Mouse (Mus musculus) urinary bladder, postnatal 4 days (tissue): ENCODE measurements around the gene Evl.
"Not testable (repeated sequence)": the region's sequence is repeated elsewhere in the genome, so short reads cannot be mapped to it uniquely, and the experiment has no call there.

ENCODE experiments used
- DNase-seq, 2 experiments: peaks; one replicate each; pipeline ENCODE4 v3.0.0; 2021 to 2022; ENCODE audit warnings: low spot score in 2 of 2

Evl gene

DNA sequence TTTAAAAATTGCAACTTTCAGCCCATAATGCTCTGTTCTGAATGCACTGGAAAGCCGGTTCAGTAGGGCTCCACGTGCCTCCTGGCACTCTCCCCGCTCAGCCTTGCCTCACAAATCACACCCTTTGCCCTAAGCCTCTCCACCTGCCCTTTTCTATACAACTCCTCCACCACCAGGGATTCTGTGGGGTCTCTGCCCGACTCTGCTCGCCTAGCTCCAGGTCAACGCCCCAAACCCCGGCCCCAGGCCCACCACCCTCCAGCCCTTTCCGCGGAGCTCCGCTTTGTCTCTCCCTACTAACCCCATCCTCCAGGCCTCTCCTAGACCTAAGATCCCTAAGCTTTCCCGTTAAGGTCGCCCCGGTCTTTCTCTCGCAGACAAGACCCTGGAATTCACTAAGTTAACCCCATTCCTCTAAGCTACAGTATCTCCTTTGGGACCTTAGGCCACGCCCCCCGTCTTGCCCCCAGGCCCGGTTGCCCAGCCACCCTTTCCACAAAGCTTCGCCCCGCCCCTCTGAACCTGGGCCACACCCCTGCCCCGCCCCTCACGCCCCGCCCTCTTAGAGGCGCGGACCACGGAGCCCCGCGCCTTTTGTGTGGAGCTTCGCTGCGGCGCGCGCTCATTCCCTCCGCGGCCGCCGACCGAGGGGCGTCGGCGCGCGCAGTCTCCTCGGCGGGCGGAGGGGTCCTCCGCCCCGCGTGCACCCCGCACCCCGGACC, at the start of gene Evl:
Gene Evl, plus strand, starts transcription at position 601 of the 722 bp plus-strand sequence.
- peak; percentile 84 to 91 for DNase-seq

DNA sequence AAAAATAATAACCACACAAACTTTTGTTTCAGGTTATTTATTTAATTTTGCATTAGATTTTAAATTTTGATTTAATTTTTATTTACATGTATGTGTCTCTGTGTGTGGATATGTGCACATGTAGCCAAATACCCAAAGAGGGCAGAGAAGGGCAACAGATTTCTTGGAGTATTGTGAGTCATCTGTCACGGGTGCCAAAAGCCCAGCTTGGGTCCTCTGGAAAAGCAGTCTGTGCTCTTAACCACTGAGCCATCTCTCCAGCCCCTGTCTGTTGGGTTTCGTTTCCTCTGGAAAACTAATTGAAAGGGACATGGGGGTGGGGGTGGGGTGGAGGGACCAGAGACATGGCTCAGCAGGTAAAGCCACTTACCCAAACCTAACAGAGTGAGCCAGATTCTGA, 48.7 kb upstream of the Evl start:
- no peak for DNase-seq

DNA sequence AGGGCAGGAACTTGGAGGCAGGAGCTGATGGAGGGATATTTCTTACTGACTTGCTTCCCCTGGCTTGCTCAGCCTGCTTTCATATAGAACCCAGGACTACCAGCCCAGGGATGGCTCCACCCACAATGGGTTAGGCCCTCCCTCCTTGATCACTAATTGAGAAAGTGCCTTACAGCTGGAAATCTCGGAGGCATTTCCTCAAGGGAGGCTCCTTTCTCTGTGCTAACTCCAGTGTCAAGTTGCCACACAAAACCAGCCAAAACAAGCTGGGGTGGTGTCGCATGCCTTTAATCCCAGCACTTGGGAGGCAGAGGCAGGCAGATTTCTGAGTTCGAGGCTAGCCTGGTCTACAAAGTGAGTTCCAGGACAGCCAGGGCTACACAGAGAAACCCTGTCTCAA, 47.5 kb upstream of the Evl start:
- not testable (repeated sequence) for DNase-seq

DNA sequence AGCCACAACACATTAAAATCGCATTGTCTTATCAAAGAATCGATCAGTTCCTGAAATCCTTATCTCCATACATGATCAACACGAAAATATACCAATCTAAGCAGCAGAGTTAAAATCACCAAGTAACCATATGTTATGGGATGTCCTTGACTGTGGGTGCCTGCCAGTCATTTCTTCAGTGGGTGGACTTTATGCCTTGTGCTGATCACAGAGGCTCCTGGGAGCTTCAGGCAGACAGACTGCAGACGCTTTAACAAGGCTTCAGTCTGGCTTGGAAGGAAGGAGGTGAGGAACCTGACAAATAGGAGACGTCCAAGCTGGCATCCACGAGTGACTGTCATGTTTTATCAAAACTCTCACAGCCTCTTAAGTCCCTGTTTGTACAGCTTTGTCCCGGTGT, 43.9 kb upstream of the Evl start:
- no peak for DNase-seq

DNA sequence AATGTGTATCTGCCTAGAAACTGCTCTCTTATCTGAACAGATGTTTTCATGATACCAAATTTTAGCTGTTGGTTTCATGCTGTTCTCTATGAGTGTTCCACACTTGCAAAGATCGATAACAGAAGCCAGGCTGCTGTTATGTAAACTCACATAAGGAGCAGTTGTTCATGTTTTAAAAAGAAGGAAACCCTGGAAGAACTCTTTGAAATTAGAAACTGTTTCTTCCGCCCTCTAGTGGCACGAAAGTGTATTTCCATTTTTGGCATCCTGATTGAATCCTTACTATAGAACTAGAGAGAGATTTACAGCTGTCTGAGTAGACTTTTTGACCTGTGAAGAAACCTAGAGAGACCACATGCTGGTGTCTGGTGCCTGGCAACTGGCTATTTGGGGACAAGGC, 43.5 kb upstream of the Evl start:
- DNase-seq = no peak

DNA sequence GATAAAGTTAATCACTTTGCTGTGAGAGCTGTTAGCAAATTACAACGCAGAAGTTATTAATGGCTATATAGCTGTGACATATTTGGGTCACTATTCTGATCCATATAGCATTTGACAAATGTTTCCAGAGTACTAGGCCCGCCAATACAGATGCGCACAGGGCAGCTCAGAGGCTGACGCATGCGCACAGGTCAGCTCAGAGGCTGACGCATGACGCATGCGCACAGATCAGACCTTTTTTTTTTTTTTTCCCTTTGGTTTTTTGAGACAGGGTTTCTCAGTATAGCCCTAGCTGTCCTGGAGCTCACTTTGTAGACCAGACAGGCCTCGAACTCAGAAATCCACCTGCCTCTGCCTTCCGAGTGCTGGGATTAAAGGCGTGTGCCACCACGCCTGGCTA, 39.1 kb upstream of the Evl start:
- no peak for DNase-seq

DNA sequence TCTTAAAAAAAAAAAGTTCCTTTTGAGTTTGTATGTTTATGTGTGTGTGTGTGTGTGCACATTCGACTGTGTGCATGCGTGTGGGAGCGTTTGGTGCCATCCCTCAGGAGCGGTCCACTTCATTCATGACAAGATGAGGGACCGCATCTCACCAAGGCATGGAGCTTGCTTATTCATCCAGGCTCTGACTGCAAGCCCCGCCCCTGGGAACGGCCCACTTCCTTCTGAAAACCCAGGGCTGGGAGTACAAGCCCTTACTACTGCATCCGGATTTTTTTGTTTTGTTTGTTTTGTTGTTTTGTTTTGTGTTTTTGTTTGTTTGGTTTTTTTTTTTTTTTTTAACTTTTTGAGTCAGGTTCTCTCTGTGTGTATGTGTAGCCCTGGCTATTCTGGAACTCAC, 35.1 kb upstream of the Evl start:
- DNase-seq = no peak

DNA sequence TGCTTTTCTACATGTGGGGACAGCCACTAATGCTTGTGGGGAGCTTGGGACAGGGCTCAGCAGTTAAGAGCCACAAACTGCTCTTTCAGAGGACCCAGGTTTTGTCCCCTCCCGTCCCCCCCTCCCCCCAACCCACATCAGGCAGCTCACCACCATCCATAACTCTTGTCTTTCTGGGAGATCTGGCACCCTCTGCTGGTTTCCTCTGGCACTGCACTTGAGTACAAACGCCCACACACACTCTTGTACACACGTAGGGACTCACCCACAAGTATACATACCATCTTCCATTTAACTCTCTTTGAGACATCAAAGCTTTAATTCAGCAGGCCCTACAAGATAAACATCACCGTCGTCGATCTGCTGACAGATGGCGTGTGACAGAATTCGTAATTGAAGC, 25.3 kb upstream of the Evl start:
- no peak for DNase-seq

DNA sequence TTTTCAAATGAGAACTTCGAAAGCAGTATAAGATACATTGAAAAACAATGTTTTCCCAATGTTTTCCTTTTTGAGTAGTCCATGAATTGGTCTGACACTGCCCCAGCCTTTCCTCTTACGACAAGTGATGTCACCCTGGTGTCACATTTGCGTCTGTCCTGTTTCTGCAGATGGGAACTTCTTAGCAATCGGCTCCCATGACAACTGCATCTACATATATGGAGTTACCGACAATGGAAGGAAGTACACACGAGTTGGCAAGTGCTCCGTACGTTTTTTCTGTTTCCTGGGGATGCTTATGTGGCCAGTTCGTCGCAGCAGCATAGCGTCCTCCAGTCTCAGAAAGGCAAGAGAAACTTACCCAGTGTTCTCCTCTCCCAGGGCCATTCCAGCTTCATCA, 20.0 kb upstream of the Evl start:
- no peak for DNase-seq

DNA sequence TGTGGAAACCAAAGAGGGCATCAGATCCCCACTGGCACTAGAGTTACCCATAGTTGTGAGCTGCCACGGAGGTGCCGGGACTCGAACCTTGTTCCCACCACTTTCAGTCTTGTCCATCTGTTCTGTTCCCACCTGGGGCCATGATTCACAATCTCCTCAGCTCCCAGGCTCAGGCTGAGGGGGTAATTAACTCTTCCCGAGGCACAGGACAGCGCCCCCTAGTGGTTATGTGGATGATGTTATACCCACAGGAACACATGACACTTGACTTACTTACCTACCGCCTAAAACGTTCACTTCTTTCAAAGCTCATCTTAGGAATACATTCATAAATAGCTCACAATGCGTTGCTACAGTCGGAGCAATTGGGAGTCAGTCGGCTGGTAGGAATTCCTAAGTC, 18.1 kb upstream of the Evl start:
- no peak for DNase-seq

DNA sequence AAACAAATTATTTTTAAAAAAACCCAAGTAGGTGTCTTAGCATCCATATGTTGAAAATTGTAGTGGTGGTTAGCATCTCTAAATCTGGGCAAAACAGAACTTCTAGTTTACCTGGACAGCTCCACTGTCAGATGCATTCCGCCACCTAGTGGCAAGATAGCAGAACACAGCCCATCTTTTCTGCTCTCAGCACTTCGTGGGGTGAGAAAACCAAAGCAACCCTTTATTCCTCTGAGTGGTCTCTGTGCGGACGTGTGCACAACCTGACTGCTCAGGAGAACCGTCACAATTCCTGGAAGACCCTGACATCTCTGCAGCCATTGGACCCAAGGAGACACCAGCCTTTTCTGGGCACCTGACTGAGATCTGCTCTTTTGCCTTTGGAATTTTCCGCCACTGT, 13.4 kb upstream of the Evl start:
- DNase-seq = no peak

DNA sequence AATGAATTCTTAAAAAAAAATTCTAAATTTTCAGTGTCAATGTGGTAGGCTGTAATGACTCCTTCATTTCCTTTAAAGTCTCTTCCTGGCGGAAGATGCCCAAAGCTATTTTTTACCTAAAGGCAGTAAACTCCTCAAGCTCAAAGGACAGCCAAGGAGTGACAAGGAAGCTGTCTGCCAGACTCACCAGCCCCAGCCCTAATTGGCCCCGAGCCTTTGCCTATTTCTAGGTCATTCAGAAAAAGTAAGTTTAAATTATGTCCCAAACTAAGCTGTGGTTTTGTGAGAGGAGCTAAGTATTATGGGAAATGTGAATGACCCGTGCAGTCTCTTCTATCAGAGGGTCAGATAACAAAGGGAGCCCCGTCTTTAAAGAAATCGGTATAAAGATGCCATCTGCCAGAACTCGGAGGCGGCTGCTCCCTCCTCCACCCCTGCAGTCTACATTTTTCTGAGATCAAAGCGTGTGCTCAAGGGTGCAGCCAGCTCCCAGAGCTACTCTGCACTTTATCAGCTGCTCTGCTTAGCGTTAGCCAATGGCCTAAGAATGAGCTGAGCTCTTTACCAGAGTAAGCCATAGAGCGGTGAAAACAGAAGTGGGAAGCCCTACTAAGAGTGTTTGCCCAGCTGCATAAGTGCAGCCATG, 7.9 kb upstream of the Evl start:
- no peak for DNase-seq

DNA sequence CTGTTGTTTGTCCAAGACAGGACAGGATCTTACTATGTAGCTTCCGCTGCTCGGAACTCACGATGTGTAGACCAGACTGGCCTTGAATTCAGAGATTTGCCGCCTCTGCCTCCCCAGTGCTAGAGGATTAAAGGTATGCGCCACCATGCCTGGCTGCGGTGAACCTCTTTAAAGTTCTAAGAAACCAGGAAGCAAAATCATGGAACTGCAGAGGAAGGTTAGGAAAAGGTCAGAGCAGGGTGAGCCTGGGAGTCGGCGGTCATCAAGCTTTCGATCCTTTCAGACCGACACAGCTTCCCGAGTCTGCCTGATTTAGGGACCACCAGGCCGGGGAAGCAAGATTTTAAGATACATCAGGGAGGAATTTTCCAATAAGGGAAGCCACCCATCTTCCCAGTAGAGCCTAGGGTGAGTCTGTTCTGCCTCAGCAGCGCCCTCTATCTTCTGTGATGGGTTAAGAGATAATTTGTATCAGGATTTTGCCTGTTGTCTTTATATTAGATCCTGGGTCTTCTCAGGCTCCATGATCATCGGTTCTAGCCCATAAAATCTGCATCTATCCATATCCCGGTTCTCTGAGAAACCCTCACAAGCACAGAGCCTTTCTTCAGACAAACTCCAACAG, 7.2 kb upstream of the Evl start:
- DNase-seq = no peak

DNA sequence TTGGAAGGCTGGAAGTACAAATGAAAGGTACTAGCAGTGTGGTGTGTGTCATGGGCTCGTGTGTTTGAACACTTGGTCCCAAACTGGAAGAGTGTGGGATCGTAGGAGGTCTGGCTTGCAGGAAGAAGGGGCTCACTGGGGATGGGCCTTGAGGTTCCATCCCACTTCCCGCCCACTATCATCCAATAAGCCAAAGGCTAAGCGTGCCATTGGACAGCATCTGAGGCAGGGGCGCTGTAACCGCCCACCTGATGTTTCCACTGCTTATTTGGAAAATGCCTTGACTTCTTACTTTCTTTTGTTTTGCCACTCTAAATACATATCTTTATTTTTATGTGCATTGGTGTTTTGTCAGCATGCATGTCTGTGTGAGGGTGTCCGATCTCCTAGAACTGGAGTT, 2.8 kb upstream of the Evl start:
- DNase-seq = no peak

DNA sequence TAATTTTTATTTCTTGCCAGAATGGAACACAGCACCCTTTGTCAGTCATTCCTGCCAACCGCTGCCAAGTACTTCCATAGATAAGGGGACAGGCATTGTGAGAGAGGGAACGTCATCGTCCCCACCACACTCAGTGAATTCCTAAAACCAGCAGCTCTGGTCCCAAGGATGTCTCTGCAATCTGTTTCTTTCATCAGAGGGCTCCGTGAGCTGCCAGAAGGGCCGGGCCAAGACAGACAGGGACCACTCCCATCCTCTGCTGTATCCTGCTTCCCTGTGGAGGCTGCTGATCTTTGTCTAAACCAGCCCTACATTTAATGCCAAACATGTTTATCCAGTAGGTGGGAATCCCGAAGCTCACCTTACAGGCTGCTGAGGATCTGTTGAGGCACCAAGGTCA, 1.4 kb upstream of the Evl start:
- no peak for DNase-seq

DNA sequence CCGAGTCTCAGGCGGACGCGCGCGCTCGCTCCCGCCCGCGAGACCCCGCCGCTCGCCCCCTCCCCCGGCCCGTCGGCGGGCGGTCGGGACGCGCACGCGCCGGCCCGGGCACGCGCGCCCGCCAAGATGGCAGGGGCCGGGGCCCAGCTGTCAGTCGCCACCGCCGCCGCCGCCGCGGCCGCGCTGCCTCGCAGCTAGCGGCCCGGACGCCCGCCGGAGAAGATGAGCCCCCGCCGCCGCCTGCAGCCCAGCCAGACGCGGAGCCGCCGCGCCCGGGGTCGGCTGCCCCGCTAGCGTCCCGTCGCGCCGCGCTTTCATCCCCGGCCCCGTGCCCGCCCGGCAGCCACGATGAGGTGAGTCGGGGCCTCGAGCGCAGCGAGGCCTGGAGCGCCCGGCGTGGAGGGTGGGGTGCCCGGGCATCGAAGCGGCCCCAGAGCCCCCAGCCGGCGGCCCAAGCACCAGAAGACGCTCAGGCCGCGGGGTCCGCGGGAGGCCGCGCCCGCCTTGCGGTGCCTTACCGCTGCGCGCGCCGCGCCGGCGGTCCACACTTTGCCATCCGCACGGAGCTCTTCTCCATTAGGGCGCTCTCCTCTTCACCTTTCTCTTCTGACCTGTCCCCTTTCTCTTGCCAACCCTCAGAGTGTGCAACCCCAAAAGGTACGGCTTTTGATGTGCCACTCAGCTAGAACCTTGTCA, 489 bp downstream of the Evl start:
- DNase-seq = peak in 1 of 2 experiments; percentile 49

DNA sequence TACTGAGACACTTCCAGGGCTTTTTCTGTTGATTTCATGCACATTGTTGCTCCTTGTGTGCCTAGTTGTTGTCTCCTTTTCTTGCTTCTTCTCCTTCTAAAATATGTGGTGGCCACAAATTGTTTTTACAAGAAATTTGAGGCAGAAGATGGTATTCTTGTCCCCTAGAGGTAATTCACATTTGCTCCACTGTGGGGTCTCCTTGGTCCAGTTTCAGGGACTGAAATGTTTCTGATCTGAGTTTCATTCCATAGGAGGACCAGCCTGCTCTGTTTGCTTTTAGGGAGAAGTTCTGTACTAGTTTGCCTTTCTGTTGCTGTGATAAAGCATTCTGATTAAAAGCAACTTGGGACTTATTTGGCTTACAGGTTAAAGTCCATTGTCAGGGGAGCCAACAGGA, 3.7 kb downstream of the Evl start:
- DNase-seq = no peak

DNA sequence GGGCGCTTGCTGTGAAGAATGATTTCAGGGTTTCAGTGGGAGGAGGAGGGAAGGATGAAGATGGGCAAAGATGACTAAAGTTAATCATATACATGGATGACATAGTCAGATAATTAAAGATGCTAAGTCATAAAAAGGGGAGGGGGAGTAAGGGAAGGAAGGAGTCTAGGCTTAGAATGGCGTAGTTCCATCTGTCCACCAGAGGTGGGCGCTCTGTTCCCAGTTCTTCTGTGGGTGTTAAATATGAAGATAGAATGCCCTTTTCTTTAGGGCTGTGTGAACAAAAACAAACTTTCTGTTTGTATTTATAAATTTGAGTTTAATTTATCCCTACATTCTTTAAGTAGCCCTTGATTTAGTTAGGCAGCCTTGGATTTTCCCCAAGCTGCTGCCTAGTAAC, 8.7 kb downstream of the Evl start:
- DNase-seq = no peak

DNA sequence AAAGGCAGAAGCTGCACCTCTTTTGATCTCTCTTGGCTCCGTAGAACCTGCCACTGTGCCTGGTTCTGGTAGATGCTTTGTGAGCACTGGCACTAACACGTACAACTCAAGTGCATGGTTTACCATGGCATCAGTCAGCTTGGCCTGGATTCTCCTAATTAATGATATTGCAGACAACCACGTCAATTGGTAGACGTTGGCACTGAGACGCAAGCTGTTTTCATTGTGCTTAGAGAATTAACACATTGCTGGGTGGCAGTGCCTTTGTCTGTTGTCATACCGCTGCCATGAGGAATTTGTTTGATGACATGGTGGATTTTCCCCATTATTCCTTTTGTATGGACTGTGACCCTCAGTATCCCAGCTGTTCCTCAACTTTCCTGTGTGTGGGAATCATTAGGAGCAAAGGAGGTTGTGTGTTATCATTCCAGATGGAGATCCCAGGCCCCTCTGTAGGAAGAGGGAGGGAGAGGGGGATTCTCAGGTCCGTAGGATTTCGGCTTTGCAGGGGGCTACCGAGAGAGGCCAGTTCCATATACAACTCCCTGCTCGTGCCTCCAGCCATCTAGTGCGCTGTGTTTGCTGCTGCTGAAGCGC, 10.5 kb downstream of the Evl start:
- no peak for DNase-seq

DNA sequence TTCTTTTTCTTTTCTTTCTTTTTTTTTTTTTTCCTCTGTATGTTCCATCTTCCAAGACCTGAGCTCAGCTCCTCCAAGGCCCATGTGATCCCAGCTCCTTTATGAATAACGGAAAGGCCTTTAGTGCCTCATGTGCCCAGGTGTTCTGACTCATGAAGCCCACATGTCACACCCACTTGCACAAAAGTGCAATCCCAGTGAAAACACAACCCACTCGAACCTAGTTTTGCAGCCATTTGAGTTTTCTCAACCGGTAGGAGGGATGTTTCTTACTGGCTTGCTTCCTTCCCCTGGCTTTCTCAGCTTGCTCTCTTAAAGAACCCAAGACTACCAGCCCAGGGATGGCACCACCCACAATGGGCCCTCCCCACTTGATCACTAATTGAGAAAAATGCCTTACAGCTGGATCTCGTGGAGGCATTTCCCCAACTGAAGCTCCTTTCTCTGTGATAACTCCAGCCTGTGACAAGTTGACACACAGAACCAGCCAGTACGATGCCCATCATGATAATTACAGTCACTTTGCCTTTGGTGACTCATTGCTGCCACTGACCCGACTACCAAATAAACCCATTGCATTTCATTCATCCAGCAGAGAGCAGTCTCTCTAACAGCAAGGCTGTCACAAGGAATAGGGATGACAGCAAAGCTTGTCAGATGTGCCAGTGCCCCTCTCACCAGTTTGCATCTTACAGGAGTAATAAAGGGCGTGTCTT, 24.8 kb downstream of the Evl start:
- no peak for DNase-seq

DNA sequence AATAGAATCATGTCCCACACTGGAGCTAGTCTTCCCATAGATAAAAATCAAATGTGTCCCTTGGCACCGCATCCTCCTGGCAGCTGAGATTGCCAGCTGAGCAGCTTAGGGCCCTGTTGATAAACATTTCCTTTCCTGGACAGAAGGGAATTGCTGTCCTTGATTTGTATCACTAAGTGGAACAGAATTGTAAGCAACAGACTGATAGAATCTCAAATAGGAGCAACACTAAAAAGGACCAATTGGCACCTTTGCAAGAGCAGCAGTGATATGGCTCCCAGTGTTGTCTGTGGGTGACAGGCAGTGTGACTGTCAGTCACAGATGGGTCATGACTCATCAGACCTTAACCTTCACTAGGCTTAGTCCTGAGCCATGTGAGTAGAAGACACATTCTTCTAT, 29.3 kb downstream of the Evl start:
- no peak for DNase-seq

DNA sequence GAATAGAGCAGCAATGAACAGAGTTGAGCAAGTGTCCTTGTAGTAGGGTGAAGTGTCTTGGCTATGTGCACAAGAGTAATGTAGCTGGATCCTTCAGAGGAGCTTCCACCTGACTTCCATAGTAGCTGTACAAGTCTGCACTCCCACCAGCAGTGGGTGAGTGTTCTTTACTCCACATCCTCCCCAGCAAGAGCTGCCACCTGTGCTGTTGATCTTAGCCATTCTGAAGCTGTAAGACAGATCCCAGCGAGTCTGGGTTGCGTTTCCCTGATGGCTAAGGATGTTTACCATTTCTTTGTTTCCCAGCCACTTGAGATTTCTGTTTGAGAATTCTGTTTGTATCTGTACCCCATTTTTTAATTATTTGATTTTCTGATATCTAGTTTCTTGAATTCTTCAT, 35.6 kb downstream of the Evl start:
- no peak for DNase-seq
